15 mouse cellular contexts compared by ENCODE assay signal in genomic region chr7:144198491-144198890, GRCm38 (mm10).
DNase-seq lines count a peak whose midpoint lies in the region.
"Had no signal": no experiment of that assay in that cellular context is flagged by ENCODE, and none has a peak within 500 bp of the region (broad histone marks: within the 10 kb centered on the region; RNA-seq: fewer than 3 reads in every experiment).

No protein-coding gene starts in this region.

- DNase-seq in testis, postnatal 14 days (ENCODE audit: low spot score): peak; percentile 64
- DNase-seq in testis, postnatal 10 days (ENCODE audit: low spot score): no peak
- peak; percentile 77 for DNase-seq in adrenal gland, adult 8-10 months
- peak; percentile 78 for DNase-seq in adrenal gland, postnatal 14 days
- peak; percentile 72 to 84 for DNase-seq in adrenal gland, postnatal 36 days
- no peak for DNase-seq in thymus, adult 18-20 months
- DNase-seq in kidney, adult 9 months: no peak
- no peak for DNase-seq in neural tube, embryonic 10.5 days (ENCODE audit: extremely low spot score, low spot score)
- DNase-seq: B cell, adult 2 months; cerebellum, adult 11 months; cerebellum, adult 18-20 months; cerebellum, adult 8-10 months; cerebellum, postnatal 10 days; cerebellum, postnatal 25 days; embryo, embryonic 11 days had no signal

Comparison
In these comparisons a context has a peak if more than half of its experiments do, and no peak if none do; other contexts are left out.
1. DNase-seq: peak in testis, postnatal 14 days (single experiment), adrenal gland, adult 8-10 months (single experiment), adrenal gland, postnatal 14 days (single experiment) and adrenal gland, postnatal 36 days (2 of 2); none in testis, postnatal 10 days (single experiment), thymus, adult 18-20 months (0 of 2), kidney, adult 9 months (single experiment) and neural tube, embryonic 10.5 days (single experiment).